Mouse (Mus musculus): ENCODE measurements at regions not wholly inside any gene's neighbourhood (a gene's known extent, or its start where the extent isn't known, plus 50 kb on each side); places are given as distances from the start of the nearest gene placed in this dataset.

- Histone ChIP-seq H3K36me3 (ENCODE audit: insufficient read depth) (no peaks in the 10 kb centered on the region), H3K27me3 (ENCODE audit: insufficient read depth, low read length) (no peaks in the 10 kb centered on the region), H3K9me3 (ENCODE audit: low read length) (no peaks in the 10 kb centered on the region), H3K4me2 (ENCODE audit: low read depth) (no peak overlapping the region), H3K4me3 (ENCODE audit: low read depth, low read length) (no peak overlapping the region), H3K4me1 (ENCODE audit: insufficient read depth) (no peaks in the 10 kb centered on the region), H3K9ac (no peak overlapping the region), H3K27ac (ENCODE audit: low read depth, low read length) (no peak overlapping the region)
- no peak for DNase-seq
- ATAC-seq = no peak
- no peak for TF ChIP-seq CTCF (IDR thresholded peaks at IDR 0.05; ENCODE audit: low read depth)
- 82% methylated on average over 4 of the region's 4 CpGs for WGBS
These were observed 71.3 kb downstream of the Cdc7 start for GRCm38 (mm10) chr5:107035376-107035775.

- Histone ChIP-seq H3K4me3 (ENCODE audit: low read depth, low read length) (no peak overlapping the region), H3K4me2 (ENCODE audit: low read depth) (no peak overlapping the region), H3K9ac (no peak overlapping the region), H3K27ac (ENCODE audit: low read depth, low read length) (no peak overlapping the region), H3K9me3 (ENCODE audit: low read length) (no peaks in the 10 kb centered on the region), H3K27me3 (ENCODE audit: insufficient read depth, low read length) (no peaks in the 10 kb centered on the region), H3K36me3 (ENCODE audit: insufficient read depth) (no peaks in the 10 kb centered on the region), H3K4me1 (ENCODE audit: insufficient read depth) (no peaks in the 10 kb centered on the region)
- no peak for ATAC-seq
- 82% methylated on average over 6 of the region's 6 CpGs for WGBS
- no peak for DNase-seq
- no peak for TF ChIP-seq CTCF (IDR thresholded peaks at IDR 0.05; ENCODE audit: low read depth)
These were observed 71.7 kb downstream of the Cdc7 start for GRCm38 (mm10) chr5:107035782-107036181.

GRCm38 (mm10) chr5:107036475-107036874 is 72.4 kb downstream of the Cdc7 start:
- no peak for TF ChIP-seq CTCF (IDR thresholded peaks at IDR 0.05; ENCODE audit: low read depth)
- no peaks in the 10 kb centered on the region for H3K4me1 ChIP-seq (ENCODE audit: insufficient read depth)
- DNase-seq = no peak
- no peak overlapping the region for H3K27ac ChIP-seq (ENCODE audit: low read depth, low read length)
- H3K4me3 ChIP-seq (ENCODE audit: low read depth, low read length) = no peak overlapping the region
- H3K9me3 ChIP-seq (ENCODE audit: low read length) = no peaks in the 10 kb centered on the region
- no peaks in the 10 kb centered on the region for H3K27me3 ChIP-seq (ENCODE audit: insufficient read depth, low read length)
- no peak overlapping the region for H3K4me2 ChIP-seq (ENCODE audit: low read depth)
- no peak for ATAC-seq
- no peak overlapping the region for H3K9ac ChIP-seq
- 83% methylated on average over 6 of the region's 6 CpGs for WGBS
- H3K36me3 ChIP-seq (ENCODE audit: insufficient read depth) = no peaks in the 10 kb centered on the region

GRCm38 (mm10) chr5:107037087-107037486 is 73.0 kb downstream of the Cdc7 start:
- no peaks in the 10 kb centered on the region for H3K9me3 ChIP-seq (ENCODE audit: low read length)
- DNase-seq (no peak), ATAC-seq (no peak)
- H3K36me3 ChIP-seq (ENCODE audit: insufficient read depth) = no peaks in the 10 kb centered on the region
- no peak overlapping the region for H3K4me3 ChIP-seq (ENCODE audit: low read depth, low read length)
- H3K9ac ChIP-seq = no peak overlapping the region
- H3K27ac ChIP-seq (ENCODE audit: low read depth, low read length) = no peak overlapping the region
- H3K4me1 ChIP-seq (ENCODE audit: insufficient read depth) = no peaks in the 10 kb centered on the region
- WGBS = 62% methylated on average over 6 of the region's 6 CpGs
- no peak overlapping the region for H3K4me2 ChIP-seq (ENCODE audit: low read depth)
- TF ChIP-seq CTCF (IDR thresholded peaks at IDR 0.05; ENCODE audit: low read depth) = no peak
- H3K27me3 ChIP-seq (ENCODE audit: insufficient read depth, low read length) = no peaks in the 10 kb centered on the region

- no peaks in the 10 kb centered on the region for H3K9me3 ChIP-seq (ENCODE audit: low read length)
- DNase-seq (no peak), ATAC-seq (no peak)
- no peaks in the 10 kb centered on the region for H3K36me3 ChIP-seq (ENCODE audit: insufficient read depth)
- TF ChIP-seq CTCF (IDR thresholded peaks at IDR 0.05; ENCODE audit: low read depth) = no peak
- 98% methylated on average over 8 of the region's 8 CpGs for WGBS
- H3K4me1 ChIP-seq (ENCODE audit: insufficient read depth) = no peaks in the 10 kb centered on the region
- H3K9ac ChIP-seq = no peak overlapping the region
- H3K4me2 ChIP-seq (ENCODE audit: low read depth) = no peak overlapping the region
- no peaks in the 10 kb centered on the region for H3K27me3 ChIP-seq (ENCODE audit: insufficient read depth, low read length)
- no peak overlapping the region for H3K4me3 ChIP-seq (ENCODE audit: low read depth, low read length)
- no peak overlapping the region for H3K27ac ChIP-seq (ENCODE audit: low read depth, low read length)
These were observed 75.2 kb downstream of the Cdc7 start for GRCm38 (mm10) chr5:107039340-107039739.

GRCm38 (mm10) chr5:107039956-107040355 is 75.8 kb downstream of the Cdc7 start:
- WGBS = 90% methylated on average over 6 of the region's 6 CpGs
- no peaks in the 10 kb centered on the region for H3K27me3 ChIP-seq (ENCODE audit: insufficient read depth, low read length)
- TF ChIP-seq CTCF (IDR thresholded peaks at IDR 0.05; ENCODE audit: low read depth) = no peak
- H3K4me3 ChIP-seq (ENCODE audit: low read depth, low read length) = no peak overlapping the region
- H3K4me1 ChIP-seq (ENCODE audit: insufficient read depth) = no peaks in the 10 kb centered on the region
- no peak overlapping the region for H3K27ac ChIP-seq (ENCODE audit: low read depth, low read length)
- no peaks in the 10 kb centered on the region for H3K36me3 ChIP-seq (ENCODE audit: insufficient read depth)
- ATAC-seq (no peak), DNase-seq (no peak)
- no peaks in the 10 kb centered on the region for H3K9me3 ChIP-seq (ENCODE audit: low read length)
- no peak overlapping the region for H3K4me2 ChIP-seq (ENCODE audit: low read depth)
- no peak overlapping the region for H3K9ac ChIP-seq

GRCm38 (mm10) chr5:107040489-107040888 is 76.4 kb downstream of the Cdc7 start:
- Histone ChIP-seq H3K9me3 (ENCODE audit: low read length) (no peaks in the 10 kb centered on the region), H3K36me3 (ENCODE audit: insufficient read depth) (no peaks in the 10 kb centered on the region), H3K27ac (ENCODE audit: low read depth, low read length) (no peak overlapping the region), H3K4me2 (ENCODE audit: low read depth) (no peak overlapping the region), H3K27me3 (ENCODE audit: insufficient read depth, low read length) (no peaks in the 10 kb centered on the region), H3K4me1 (ENCODE audit: insufficient read depth) (no peaks in the 10 kb centered on the region), H3K4me3 (ENCODE audit: low read depth, low read length) (no peak overlapping the region), H3K9ac (no peak overlapping the region)
- 91% methylated on average over 10 of the region's 10 CpGs for WGBS
- no peak for ATAC-seq
- no peak for DNase-seq
- no peak for TF ChIP-seq CTCF (IDR thresholded peaks at IDR 0.05; ENCODE audit: low read depth)

- ATAC-seq = no peak
These were observed 81.0 kb downstream of the Cdc7 start for GRCm38 (mm10) chr5:107045163-107045562.

More at GRCm38 (mm10) chr5:107045163-107045562, 81.0 kb downstream of the Cdc7 start:
- DNase-seq = no peak
- H3K4me2 ChIP-seq (ENCODE audit: low read depth) = no peak overlapping the region
- H3K4me3 ChIP-seq (ENCODE audit: low read depth, low read length) = no peak overlapping the region
- no peak overlapping the region for H3K9ac ChIP-seq
- H3K4me1 ChIP-seq (ENCODE audit: insufficient read depth) = no peaks in the 10 kb centered on the region
- no peaks in the 10 kb centered on the region for H3K9me3 ChIP-seq (ENCODE audit: low read length)
- no peak overlapping the region for H3K27ac ChIP-seq (ENCODE audit: low read depth, low read length)
- no peak for TF ChIP-seq CTCF (IDR thresholded peaks at IDR 0.05; ENCODE audit: low read depth)
- H3K36me3 ChIP-seq (ENCODE audit: insufficient read depth) = no peaks in the 10 kb centered on the region
- no peaks in the 10 kb centered on the region for H3K27me3 ChIP-seq (ENCODE audit: insufficient read depth, low read length)
- WGBS = 86% methylated on average over 10 of the region's 10 CpGs
